Mouse (Mus musculus) MEL (cell line): ENCODE measurements around the gene Gm44805. TPM values are rescaled to one million over a fixed set of nuclear protein-coding genes. Genes with fewer than 3 reads are reported as not detected.

Source experiments
- DNase-seq: peaks from one replicate; pipeline ENCODE4 v3.0.0; 2011; ENCODE audit warnings: low read depth, low spot score
- H3K27ac ChIP-seq: 2 replicates; pipeline ENCODE4 v1.5.1; 2012; ENCODE audit warnings: low read depth, mild to moderate bottlenecking, control low read depth, low read length, moderate library complexity; ENCODE audit not compliant: control insufficient read depth
- H3K27me3 ChIP-seq, 2 experiments: fragments of 150-350 bp in 1 of 2; sonication (generic) in 1 of 2; 2 replicates each; pipeline ENCODE4 v1.6.1; 2012; ENCODE audit warnings: low read length in 2 of 2, mild to moderate bottlenecking in 2 of 2, improper control_type of control experiment in 1 of 2, moderate library complexity in 1 of 2; ENCODE audit not compliant: insufficient read depth in 2 of 2, control insufficient read depth in 1 of 2
- H3K36me3 ChIP-seq, 2 experiments: 2 replicates each; pipeline ENCODE4 v1.6.1; 2012 to 2014; ENCODE audit warnings: low read length in 2 of 2, improper control_type of control experiment in 1 of 2, inconsistent platforms in 1 of 2, mild to moderate bottlenecking in 1 of 2; ENCODE audit not compliant: insufficient read depth in 2 of 2, control insufficient read depth in 1 of 2
- H3K4me1 ChIP-seq, 2 experiments: fragments of 150-350 bp in 1 of 2; sonication (generic) in 1 of 2; 2 replicates each; pipeline ENCODE4 v1.6.1; 2012; ENCODE audit warnings: low read length in 2 of 2, improper control_type of control experiment in 1 of 2, mild to moderate bottlenecking in 1 of 2; ENCODE audit not compliant: insufficient read depth in 2 of 2, control insufficient read depth in 1 of 2
- H3K4me3 ChIP-seq, 2 experiments: fragments of 150-350 bp in 1 of 2; sonication (generic) in 1 of 2; 2 replicates each; pipeline ENCODE4 v1.5.1; 2012; ENCODE audit warnings: low read depth in 2 of 2, low read length in 2 of 2, mild to moderate bottlenecking in 2 of 2, moderate library complexity in 2 of 2, control low read depth in 1 of 2, improper control_type of control experiment in 1 of 2; ENCODE audit not compliant: control insufficient read depth in 1 of 2, insufficient read depth in 1 of 2
- H3K79me2 ChIP-seq: 2 replicates; pipeline ENCODE4 v1.6.1; 2012; ENCODE audit warnings: mild to moderate bottlenecking, low read length, moderate library complexity; ENCODE audit not compliant: control insufficient read depth, poor library complexity, insufficient read depth
- H3K9ac ChIP-seq: 2 replicates; pipeline ENCODE4 v1.6.1; 2012; ENCODE audit warnings: low read depth, mild to moderate bottlenecking, control low read depth, low read length, moderate library complexity; ENCODE audit not compliant: control insufficient read depth, poor library complexity, severe bottlenecking
- H3K9me3 ChIP-seq: fragments of 150-350 bp; sonication (generic); replicated peaks from 2 replicates; pipeline ENCODE4 v1.6.1; 2012; ENCODE audit warnings: mild to moderate bottlenecking, low read length, improper control_type of control experiment, moderate library complexity; ENCODE audit not compliant: insufficient read depth
- BHLHE40 ChIP-seq: IDR thresholded peaks from 2 replicates; pipeline ENCODE4 v1.6.1; 2012; ENCODE audit warnings: low read depth, mild to moderate bottlenecking, inconsistent platforms, low read length, improper control_type of control experiment, borderline replicate concordance
- CHD2 ChIP-seq: IDR thresholded peaks from 2 replicates; pipeline ENCODE4 v1.6.1; 2011; ENCODE audit warnings: low read length, improper control_type of control experiment
- E2F4 ChIP-seq: IDR thresholded peaks from 2 replicates; pipeline ENCODE4 v1.6.1; 2011; ENCODE audit warnings: low read depth, low read length, improper control_type of control experiment, borderline replicate concordance
- ELF1 ChIP-seq: IDR thresholded peaks from 2 replicates; pipeline ENCODE4 v1.6.1; 2014; ENCODE audit warnings: low read depth, mild to moderate bottlenecking, inconsistent platforms, low read length, improper control_type of control experiment, moderate library complexity
- GABPA ChIP-seq: IDR thresholded peaks from 2 replicates; pipeline ENCODE4 v1.6.1; 2012; ENCODE audit warnings: low read depth, mild to moderate bottlenecking, inconsistent platforms, low read length, improper control_type of control experiment, moderate library complexity
- JUND ChIP-seq: IDR thresholded peaks from 2 replicates; pipeline ENCODE4 v1.6.1; 2011; ENCODE audit warnings: low read depth, mild to moderate bottlenecking, improper control_type of control experiment, low read length
- KAT2A ChIP-seq: conservative IDR thresholded peaks from 2 replicates; pipeline ENCODE4 v1.6.1; 2012; ENCODE audit warnings: low read depth, low read length, improper control_type of control experiment, inconsistent platforms
- MAFK ChIP-seq: IDR thresholded peaks from 2 replicates; pipeline ENCODE4 v1.6.1; 2011; ENCODE audit warnings: low read depth, mild to moderate bottlenecking, low read length, improper control_type of control experiment, borderline replicate concordance
- MAZ ChIP-seq: IDR thresholded peaks from 2 replicates; pipeline ENCODE4 v1.6.1; 2012; ENCODE audit warnings: low read depth, mild to moderate bottlenecking, inconsistent platforms, low read length, improper control_type of control experiment
- MEF2A ChIP-seq: IDR thresholded peaks from 2 replicates; pipeline ENCODE4 v1.6.1; 2014; ENCODE audit warnings: low read depth, mild to moderate bottlenecking, inconsistent platforms, low read length, improper control_type of control experiment; ENCODE audit not compliant: poor library complexity, insufficient replicate concordance, severe bottlenecking; ENCODE audit errors: extremely low read depth
- MXI1 ChIP-seq: IDR thresholded peaks from 2 replicates; pipeline ENCODE4 v1.6.1; 2011; ENCODE audit warnings: mild to moderate bottlenecking, low read depth, low read length, improper control_type of control experiment
- MYB ChIP-seq: IDR thresholded peaks from 2 replicates; pipeline ENCODE4 v1.6.1; 2011; ENCODE audit warnings: mild to moderate bottlenecking, low read depth, low read length, improper control_type of control experiment
- MYC ChIP-seq: IDR thresholded peaks from 2 replicates; pipeline ENCODE4 v1.6.1; 2011; ENCODE audit warnings: low read depth, mild to moderate bottlenecking, low read length, improper control_type of control experiment, moderate library complexity
- NELFE ChIP-seq: IDR thresholded peaks from 2 replicates; pipeline ENCODE4 v1.6.1; 2011; ENCODE audit warnings: low read depth, low read length, improper control_type of control experiment
- NRF1 ChIP-seq: IDR thresholded peaks from 2 replicates; pipeline ENCODE4 v1.6.1; 2014; ENCODE audit warnings: low read depth, mild to moderate bottlenecking, inconsistent platforms, low read length, improper control_type of control experiment, moderate library complexity; ENCODE audit not compliant: poor library complexity, insufficient read depth, severe bottlenecking
- POLR2AphosphoS2 ChIP-seq: IDR thresholded peaks from 2 replicates; pipeline ENCODE4 v1.6.1; 2011; ENCODE audit warnings: low read length, improper control_type of control experiment
- POLR2AphosphoS5 ChIP-seq: IDR thresholded peaks from 2 replicates; pipeline ENCODE4 v1.6.1; 2012; ENCODE audit warnings: low read depth, borderline replicate concordance, mild to moderate bottlenecking, inconsistent platforms, low read length, moderate library complexity, mixed read lengths
- RCOR1 ChIP-seq: IDR thresholded peaks from 2 replicates; pipeline ENCODE4 v1.6.1; 2012; ENCODE audit warnings: low read depth, mild to moderate bottlenecking, inconsistent platforms, low read length, improper control_type of control experiment
- SMC3 ChIP-seq: IDR thresholded peaks from 2 replicates; pipeline ENCODE4 v1.6.1; 2011; ENCODE audit warnings: low read depth, low read length, improper control_type of control experiment
- TAL1 ChIP-seq: IDR thresholded peaks from 2 replicates; pipeline ENCODE4 v1.6.1; 2012; ENCODE audit warnings: mild to moderate bottlenecking, inconsistent platforms, low read length, moderate library complexity, mixed read lengths
- TBP ChIP-seq: IDR thresholded peaks from 2 replicates; pipeline ENCODE4 v1.8.0; 2011; ENCODE audit warnings: low read depth, low read length, improper control_type of control experiment
- UBTF ChIP-seq: IDR thresholded peaks from 2 replicates; pipeline ENCODE4 v1.6.1; 2012; ENCODE audit warnings: low read depth, mild to moderate bottlenecking, inconsistent platforms, low read length, improper control_type of control experiment, moderate library complexity, borderline replicate concordance; ENCODE audit not compliant: insufficient read depth
- ZC3H11A ChIP-seq: IDR thresholded peaks from 2 replicates; pipeline ENCODE4 v1.6.1; 2012; ENCODE audit warnings: low read depth, mild to moderate bottlenecking, inconsistent platforms, low read length, improper control_type of control experiment
- ZMIZ1 ChIP-seq: IDR thresholded peaks from 2 replicates; pipeline ENCODE4 v1.6.1; 2012; ENCODE audit warnings: low read depth, mild to moderate bottlenecking, inconsistent platforms, low read length, improper control_type of control experiment, moderate library complexity
- ZNF384 ChIP-seq: IDR thresholded peaks from 2 replicates; pipeline ENCODE4 v1.6.1; 2012; ENCODE audit warnings: low read depth, mild to moderate bottlenecking, inconsistent platforms, low read length, improper control_type of control experiment
- polyA plus RNA-seq, 2 experiments: library from polyadenylated mRNA; stranded (reverse) in 1 of 2; unstranded in 1 of 2; fragments of >175 nt in 1 of 2; fragments of >200 nt in 1 of 2; gene quantifications; 2 replicates each; pipeline versions ENCODE4 v1.2.1 to v1.2.4; 2012; ENCODE audit warnings: low replicate concordance in 2 of 2, low read depth in 1 of 2; ENCODE audit not compliant: insufficient read length in 2 of 2, insufficient read depth in 1 of 2, missing spikeins in 1 of 2
- total RNA-seq: library from RNA; depleted of rRNA; stranded (reverse); fragments of 300-350 nt; gene quantifications from 2 replicates; pipeline ENCODE4 v1.2.3, GENCODE M21; 2012

The Gm44805 gene
- total and polyA plus RNA-seq, 3 experiments: not detected

DNA sequence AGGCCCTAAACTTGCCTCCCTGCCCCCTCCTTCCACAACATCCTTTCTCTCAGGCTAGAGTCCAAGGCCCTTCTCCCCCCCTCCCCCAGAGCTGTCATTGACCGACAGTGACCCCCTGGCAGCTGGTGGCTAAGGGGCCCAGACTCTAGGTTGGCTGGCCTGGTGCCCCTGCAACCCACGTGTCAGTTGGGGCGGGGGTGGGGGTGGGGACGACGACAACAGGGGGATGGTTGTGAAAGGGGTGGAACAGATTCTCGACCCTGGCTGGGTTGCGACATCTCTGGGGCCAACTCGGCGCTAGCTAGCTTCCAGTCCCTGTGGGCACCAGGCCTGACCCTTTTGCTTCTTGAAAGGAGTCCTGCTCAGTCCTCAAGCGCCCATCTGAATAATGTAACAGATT lies 12.2 kb upstream of the Gm44805 start:
- H3K27ac ChIP-seq: peak overlapping the region; percentile 98

DNA sequence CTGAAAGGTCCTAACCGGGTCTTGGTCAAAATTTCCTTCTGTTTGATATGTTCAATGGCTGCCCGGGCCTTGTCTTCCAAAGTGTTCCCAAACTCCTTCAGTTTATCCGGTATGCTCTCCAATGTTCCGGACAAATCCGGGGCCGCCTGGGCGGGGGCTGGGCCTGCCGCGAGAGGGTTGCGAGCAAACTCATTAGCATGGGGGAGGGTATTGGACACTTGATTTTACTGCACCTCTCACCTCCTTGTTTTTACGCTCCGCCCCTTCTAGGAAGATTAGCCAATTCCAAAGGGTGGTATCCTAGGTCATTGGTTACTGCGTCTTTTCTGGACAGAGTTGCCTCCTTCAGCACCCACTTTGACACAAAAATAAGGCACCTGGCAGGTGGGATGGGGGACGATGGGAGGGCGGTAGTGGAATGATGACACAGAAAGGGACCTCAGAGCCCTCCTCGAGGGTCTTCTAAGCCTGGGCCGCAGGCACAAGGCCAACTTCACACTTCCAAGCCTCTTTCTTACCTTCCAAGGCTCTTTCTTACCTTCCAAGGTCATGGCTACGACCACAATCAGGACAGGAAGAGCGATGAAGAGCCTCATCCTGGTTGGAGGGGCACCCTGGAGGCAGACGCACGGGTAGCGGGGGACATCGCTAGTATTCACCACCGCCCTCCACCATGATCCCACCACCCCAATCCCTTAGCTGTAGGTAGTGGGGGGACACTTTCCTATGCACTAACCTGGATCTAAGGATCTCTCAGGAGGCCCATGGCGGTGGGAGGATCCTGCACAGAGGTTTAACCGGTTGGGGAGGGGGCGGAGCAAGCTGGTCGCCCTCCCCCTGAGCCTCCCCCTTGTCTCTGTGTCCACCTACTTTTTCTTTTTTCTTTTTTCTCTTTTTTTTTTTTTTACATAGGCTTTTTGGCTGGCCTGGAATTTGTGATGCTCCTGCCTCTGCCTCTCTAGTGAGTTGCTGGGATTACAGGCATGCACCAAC lies 10.9 kb upstream of the Gm44805 start, which contains the start of gene Apoc1:
Gene Apoc1 (minus strand): TSS at position 788 of the 993 bp plus-strand sequence.
- peaks cover 14 to 34% of the 10 kb centered on the region in 2 experiments for H3K4me1 ChIP-seq

More for the DNA sequence above, 12.2 kb upstream of the Gm44805 start:
- no peak for DNase-seq
- Histone ChIP-seq H3K36me3 (peaks cover 0 to 31% of the 10 kb centered on the region in 2 experiments; a peak in 2 of 4 replicates), H3K27me3 (no peaks in the 10 kb centered on the region), H3K4me1 (peaks cover 14 to 32% of the 10 kb centered on the region in 2 experiments), H3K9me3 (no peaks in the 10 kb centered on the region), H3K79me2 (no peaks in the 10 kb centered on the region), H3K9ac (no peak overlapping the region), H3K4me3 (no peak overlapping the region)
- TF ChIP-seq MYC (no peak), MAFK (no peak), ZC3H11A (no peak), KAT2A (no peak), MYB (no peak), BHLHE40 (no peak), GABPA (no peak), ZNF384 (no peak), POLR2AphosphoS2 (no peak), TAL1 (no peak), MXI1 (no peak), CHD2 (no peak), ELF1 (no peak), TBP (no peak), MAZ (no peak), MEF2A (no peak), JUND (no peak), ZMIZ1 (no peak), UBTF (no peak), NELFE (no peak)

More for the DNA sequence above, 10.9 kb upstream of the Gm44805 start, which contains the start of gene Apoc1:
- DNase-seq: no peak
- Histone ChIP-seq H3K27ac (no peak within 1 kb of the TSS), H3K9me3 (no peaks in the 10 kb centered on the region)
- no peak for TF ChIP-seq BHLHE40
- no peak for TF ChIP-seq NRF1
- no peak for TF ChIP-seq POLR2AphosphoS5
- TF ChIP-seq E2F4: no peak
- TF ChIP-seq RCOR1: no peak
- TF ChIP-seq SMC3: no peak
- TF ChIP-seq, all 39 proteins: peak for 0
- Histone ChIP-seq H3K36me3 (peaks cover 0 to 31% of the 10 kb centered on the region in 2 experiments; a peak in 2 of 4 replicates), H3K4me3 (no peak within 1 kb of the TSS), H3K9ac (no peak within 1 kb of the TSS), H3K27me3 (no peaks in the 10 kb centered on the region), H3K79me2 (no peaks in the 10 kb centered on the region)
